Mouse (Mus musculus): ENCODE data around the gene Ssna1. TPM values are rescaled to one million over a fixed set of nuclear protein-coding genes. Genes with fewer than 3 reads are reported as not detected.
"Not testable (repeated sequence)": the region's sequence is repeated elsewhere in the genome, so short reads cannot be mapped to it uniquely, and the experiment has no call there.

Gene Ssna1
- polyA plus RNA-seq, 1 experiment from 2014 or later: 199 TPM

- H3K4me3 ChIP-seq: peak overlapping the region; percentile 80
- peaks cover 25% of the 10 kb centered on the region for H3K27me3 ChIP-seq (ENCODE audit: insufficient read depth, poor library complexity, severe bottlenecking)
- H3K4me1 ChIP-seq: peaks cover 36% of the 10 kb centered on the region
- H3K27ac ChIP-seq: peak overlapping the region; percentile 77
- no peak for DNase-seq (ENCODE audit: low spot score)
- no peaks in the 10 kb centered on the region for H3K9me3 ChIP-seq
- peaks cover 11% of the 10 kb centered on the region; the same call in 1 of the 2 replicates for H3K36me3 ChIP-seq
- WGBS: 20% methylated on average over 12 of the region's 12 CpGs
Observed at GRCm38 (mm10) chr2:25263623-25264285, 8.5 kb downstream of the Ssna1 start.

- Histone ChIP-seq H3K27ac (peak overlapping the region; percentile 77), H3K27me3 (ENCODE audit: insufficient read depth, poor library complexity, severe bottlenecking) (peaks cover 25% of the 10 kb centered on the region), H3K36me3 (0 out of 2 replicates have a peak, but pooled peaks cover 4% of the 10 kb centered on the region), H3K4me3 (peak overlapping the region; percentile 80), H3K4me1 (peaks cover 36% of the 10 kb centered on the region), H3K9me3 (no peaks in the 10 kb centered on the region)
- under 1% methylated on average over 82 of the region's 82 CpGs for WGBS
- no peak for DNase-seq (ENCODE audit: low spot score)
Observed at GRCm38 (mm10) chr2:25262795-25263622, 9.2 kb downstream of the Ssna1 start.

GRCm38 (mm10) chr2:25262291-25262767 is 9.9 kb downstream of the Ssna1 start, which contains the start of gene Tprn:
Gene Tprn (plus strand): TSS chr2:25262618.
- peak within 1 kb of the TSS; percentile 80 for H3K4me3 ChIP-seq
- under 1% methylated on average over 39 of the region's 39 CpGs for WGBS
- H3K4me1 ChIP-seq: peaks cover 34% of the 10 kb centered on the region
- no peaks in the 10 kb centered on the region for H3K9me3 ChIP-seq
- H3K36me3 ChIP-seq: no peaks in the 10 kb centered on the region
- H3K27me3 ChIP-seq (ENCODE audit: insufficient read depth, poor library complexity, severe bottlenecking): peaks cover 25% of the 10 kb centered on the region
- DNase-seq (ENCODE audit: low spot score): peak; percentile 98
- H3K27ac ChIP-seq: peak within 1 kb of the TSS; percentile 83

- H3K9me3 ChIP-seq: no peaks in the 10 kb centered on the region
- no peaks in the 10 kb centered on the region for H3K36me3 ChIP-seq
- peak overlapping the region; percentile 83 for H3K27ac ChIP-seq
- H3K4me3 ChIP-seq: peak overlapping the region; percentile 80
- H3K27me3 ChIP-seq (ENCODE audit: insufficient read depth, poor library complexity, severe bottlenecking): peaks cover 25% of the 10 kb centered on the region
- WGBS: 43% methylated on average over 12 of the region's 12 CpGs
- no peak for DNase-seq (ENCODE audit: low spot score)
- H3K4me1 ChIP-seq: peaks cover 30% of the 10 kb centered on the region
Observed at GRCm38 (mm10) chr2:25261870-25262269, 10.4 kb downstream of the Ssna1 start.

- no peak for DNase-seq (ENCODE audit: low spot score)
- Histone ChIP-seq H3K9me3 (no peaks in the 10 kb centered on the region), H3K27me3 (ENCODE audit: insufficient read depth, poor library complexity, severe bottlenecking) (peaks cover 9% of the 10 kb centered on the region), H3K36me3 (no peaks in the 10 kb centered on the region), H3K27ac (no peak overlapping the region), H3K4me1 (peaks cover 25% of the 10 kb centered on the region), H3K4me3 (no peak overlapping the region)
- WGBS: 41% methylated on average over 2 of the region's 2 CpGs
Observed at GRCm38 (mm10) chr2:25258887-25259286, 13.4 kb downstream of the Ssna1 start.

- WGBS: 79% methylated on average over 5 of the region's 5 CpGs
- not testable (repeated sequence) for H3K27ac ChIP-seq; H3K9me3 ChIP-seq; DNase-seq (ENCODE audit: low spot score); H3K4me3 ChIP-seq; H3K36me3 ChIP-seq; H3K27me3 ChIP-seq (ENCODE audit: insufficient read depth, poor library complexity, severe bottlenecking)
- peaks cover 13% of the 10 kb centered on the region for H3K4me1 ChIP-seq
Observed at GRCm38 (mm10) chr2:25257250-25257649, 15.0 kb downstream of the Ssna1 start.

- H3K9me3 ChIP-seq; DNase-seq (ENCODE audit: low spot score); H3K27me3 ChIP-seq (ENCODE audit: insufficient read depth, poor library complexity, severe bottlenecking); H3K27ac ChIP-seq: not testable (repeated sequence)
- Histone ChIP-seq H3K4me3 (peak overlapping the region; percentile 84), H3K36me3 (peaks cover 15% of the 10 kb centered on the region), H3K4me1 (peaks cover 13% of the 10 kb centered on the region)
- WGBS: 59% methylated on average over 12 of the region's 12 CpGs
Observed at GRCm38 (mm10) chr2:25256443-25257109, 15.7 kb downstream of the Ssna1 start.

- H3K4me3 ChIP-seq: peak within 1 kb of the TSS; percentile 84
- no peaks in the 10 kb centered on the region for H3K27me3 ChIP-seq (ENCODE audit: insufficient read depth, poor library complexity, severe bottlenecking)
- peak; percentile 97 for DNase-seq (ENCODE audit: low spot score)
- peaks cover 26% of the 10 kb centered on the region for H3K36me3 ChIP-seq
- H3K27ac ChIP-seq: peak within 1 kb of the TSS; percentile 94
- peaks cover 13% of the 10 kb centered on the region for H3K4me1 ChIP-seq
- under 1% methylated on average over 39 of the region's 39 CpGs for WGBS
- H3K9me3 ChIP-seq: no peaks in the 10 kb centered on the region
Observed at GRCm38 (mm10) chr2:25255284-25255779, 16.9 kb downstream of the Ssna1 start, which contains the start of gene Tmem203. Gene Tmem203 (plus strand): TSS chr2:25255439.

- H3K36me3 ChIP-seq: peaks cover 56% of the 10 kb centered on the region
- peaks cover 13% of the 10 kb centered on the region for H3K4me1 ChIP-seq
- no peak overlapping the region for H3K4me3 ChIP-seq
- no peak overlapping the region for H3K27ac ChIP-seq
- no peaks in the 10 kb centered on the region for H3K9me3 ChIP-seq
- no peaks in the 10 kb centered on the region for H3K27me3 ChIP-seq (ENCODE audit: insufficient read depth, poor library complexity, severe bottlenecking)
- WGBS: 90% methylated on average over 1 of the region's 1 CpGs
- no peak for DNase-seq (ENCODE audit: low spot score)
Observed at GRCm38 (mm10) chr2:25252331-25252730, 19.9 kb downstream of the Ssna1 start.

- Histone ChIP-seq H3K4me3 (no peak within 1 kb of the TSS), H3K36me3 (peaks cover 61% of the 10 kb centered on the region), H3K27ac (no peak within 1 kb of the TSS), H3K9me3 (no peaks in the 10 kb centered on the region), H3K27me3 (ENCODE audit: insufficient read depth, poor library complexity, severe bottlenecking) (peaks cover 30% of the 10 kb centered on the region), H3K4me1 (peaks cover 17% of the 10 kb centered on the region)
- DNase-seq (ENCODE audit: low spot score): no peak
- WGBS: 81% methylated on average over 10 of the region's 10 CpGs
Observed at GRCm38 (mm10) chr2:25246183-25247072, 25.8 kb downstream of the Ssna1 start, which contains the start of gene AL732309.1. Gene AL732309.1 (minus strand): TSS chr2:25246863.

- no peaks in the 10 kb centered on the region for H3K9me3 ChIP-seq
- no peak for DNase-seq (ENCODE audit: low spot score)
- peaks cover 30% of the 10 kb centered on the region for H3K4me1 ChIP-seq
- no peak overlapping the region for H3K4me3 ChIP-seq
- peaks cover 39% of the 10 kb centered on the region for H3K36me3 ChIP-seq
- WGBS: 85% methylated on average over 4 of the region's 4 CpGs
- no peak overlapping the region for H3K27ac ChIP-seq
- H3K27me3 ChIP-seq (ENCODE audit: insufficient read depth, poor library complexity, severe bottlenecking): peaks cover 37% of the 10 kb centered on the region
Observed at GRCm38 (mm10) chr2:25244144-25244543, 28.1 kb downstream of the Ssna1 start.

GRCm38 (mm10) chr2:25243342-25243741 is 28.9 kb downstream of the Ssna1 start:
- peak overlapping the region; percentile 70; the same call in 1 of the 2 replicates for H3K4me3 ChIP-seq
- no peak overlapping the region for H3K27ac ChIP-seq
- WGBS: 80% methylated on average over 8 of the region's 8 CpGs
- peaks cover 31% of the 10 kb centered on the region for H3K36me3 ChIP-seq
- no peak for DNase-seq (ENCODE audit: low spot score)
- H3K27me3 ChIP-seq (ENCODE audit: insufficient read depth, poor library complexity, severe bottlenecking): peaks cover 37% of the 10 kb centered on the region
- H3K4me1 ChIP-seq: peaks cover 30% of the 10 kb centered on the region
- no peaks in the 10 kb centered on the region for H3K9me3 ChIP-seq
